Mouse (Mus musculus) neural tube, embryonic 11.5 days (tissue): Measurements from ENCODE around the gene Fut11. TPM values are rescaled to one million over a fixed set of nuclear protein-coding genes. Genes with fewer than 3 reads are reported as not detected.

ENCODE experiments used
- ATAC-seq: fragments of 200-750 bp; cut with Nextera tagmentation; 2 replicates; pipeline ENCODE4 v1.8.0; 2017; ENCODE audit warnings: moderate number of reproducible peaks, mild to moderate bottlenecking, moderate TSS enrichment, moderate library complexity; ENCODE audit not compliant: insufficient read depth, low FRiP score, low TSS enrichment
- DNase-seq: peaks from one replicate; pipeline ENCODE4 v3.0.0-alpha.2; 2015; ENCODE audit warnings: low spot score
- H3K27ac ChIP-seq: fragments of 300-500 bp; sonication (generic); 2 replicates; pipeline ENCODE4 v1.5.1; 2014; ENCODE audit warnings: low read depth, mild to moderate bottlenecking, low read length
- H3K27me3 ChIP-seq: fragments of 300-500 bp; sonication (generic); 2 replicates; pipeline ENCODE4 v1.6.1; 2014; ENCODE audit warnings: mild to moderate bottlenecking, low read length, mixed read lengths; ENCODE audit not compliant: control insufficient read depth, insufficient read depth
- H3K36me3 ChIP-seq: fragments of 300-500 bp; sonication (generic); 2 replicates; pipeline ENCODE4 v1.6.1; 2014; ENCODE audit warnings: mild to moderate bottlenecking, low read length, moderate library complexity, mixed read lengths; ENCODE audit not compliant: control insufficient read depth, insufficient read depth
- H3K4me1 ChIP-seq: fragments of 300-500 bp; sonication (generic); 2 replicates; pipeline ENCODE4 v1.6.1; 2014; ENCODE audit warnings: low read length, mixed read lengths; ENCODE audit not compliant: control insufficient read depth, insufficient read depth
- H3K4me2 ChIP-seq: fragments of 300-500 bp; sonication (generic); 2 replicates; pipeline ENCODE4 v1.6.1; 2014; ENCODE audit warnings: low read depth, mild to moderate bottlenecking, moderate library complexity
- H3K4me3 ChIP-seq: fragments of 300-500 bp; sonication (generic); 2 replicates; pipeline ENCODE4 v1.5.1; 2014; ENCODE audit warnings: low read depth, low read length
- H3K9ac ChIP-seq: fragments of 300-500 bp; sonication (generic); 2 replicates; pipeline ENCODE4 v1.6.1; 2014; ENCODE audit warnings: mild to moderate bottlenecking, low read length
- H3K9me3 ChIP-seq: fragments of 300-500 bp; sonication (generic); 2 replicates; pipeline ENCODE4 v1.6.1; 2016; ENCODE audit warnings: low read length; ENCODE audit not compliant: control insufficient read depth
- WGBS: fragments of 180-500 bp; shearing (Covaris S2); extraction: QIAGEN DNeasy Blood & Tissue Kit; methylation state at CpG from one replicate; pipeline ENCODE4 v1.1.7; 2014; 5-methylcytosine and 5-hydroxymethylcytosine counted together
- polyA plus RNA-seq: library from polyadenylated mRNA; unstranded; fragments of >200 nt; fragmentation: Nextera tagmentation; extraction: Ambion mirVana; gene quantifications from 2 replicates; pipeline ENCODE4 v1.2.1, GENCODE M21; 2014

The Fut11 gene
- polyA plus RNA-seq, 1 experiment from 2014 or later: 22.6 TPM

DNA sequence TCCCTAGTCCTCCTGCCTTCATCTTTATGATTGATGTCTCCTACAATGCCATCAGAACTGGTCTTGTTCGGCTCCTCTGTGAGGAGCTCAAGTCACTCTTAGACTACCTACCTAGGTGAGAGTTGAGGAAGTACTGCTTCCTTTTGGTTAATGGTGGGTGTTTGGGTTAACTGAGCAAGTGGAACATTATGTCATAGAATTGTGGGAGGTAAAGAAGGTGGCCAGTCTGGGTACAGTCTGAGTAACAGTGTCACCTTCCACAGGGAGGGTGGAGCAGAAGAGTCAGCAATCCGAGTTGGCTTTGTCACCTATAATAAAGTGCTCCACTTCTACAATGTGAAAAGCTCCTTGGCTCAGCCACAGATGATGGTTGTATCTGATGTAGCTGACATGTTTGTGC is 5.8 kb upstream of the Fut11 start:
- Histone ChIP-seq H3K9me3 (no peaks in the 10 kb centered on the region), H3K9ac (no peak overlapping the region), H3K27ac (no peak overlapping the region), H3K4me2 (no peak overlapping the region), H3K36me3 (peaks cover 41% of the 10 kb centered on the region), H3K4me1 (no peaks in the 10 kb centered on the region), H3K27me3 (no peaks in the 10 kb centered on the region), H3K4me3 (no peak overlapping the region)
- ATAC-seq (no peak), DNase-seq (no peak)
- WGBS: 91% methylated on average over 2 of the region's 2 CpGs

GRCm38 (mm10) chr14:20691772-20692171 is 3.0 kb upstream of the Fut11 start:
- Histone ChIP-seq H3K27ac (no peak overlapping the region), H3K9ac (no peak overlapping the region), H3K9me3 (no peaks in the 10 kb centered on the region), H3K36me3 (peaks cover 32% of the 10 kb centered on the region), H3K4me2 (no peak overlapping the region), H3K4me1 (peaks cover 12% of the 10 kb centered on the region), H3K27me3 (no peaks in the 10 kb centered on the region), H3K4me3 (no peak overlapping the region)
- 92% methylated on average over 6 of the region's 6 CpGs for WGBS
- DNase-seq (no peak), ATAC-seq (no peak)

- no peak overlapping the region for H3K27ac ChIP-seq
- DNase-seq (no peak), ATAC-seq (no peak)
- no peaks in the 10 kb centered on the region for H3K27me3 ChIP-seq
- WGBS: 95% methylated on average over 10 of the region's 10 CpGs
- H3K9me3 ChIP-seq: no peaks in the 10 kb centered on the region
- H3K4me2 ChIP-seq: no peak overlapping the region
- peaks cover 16% of the 10 kb centered on the region for H3K4me1 ChIP-seq
- no peak overlapping the region for H3K9ac ChIP-seq
- H3K36me3 ChIP-seq: peaks cover 23% of the 10 kb centered on the region
- H3K4me3 ChIP-seq: no peak overlapping the region
Observed at GRCm38 (mm10) chr14:20693589-20694101, 1.1 kb upstream of the Fut11 start.

GRCm38 (mm10) chr14:20694185-20694883 is 434 bp upstream of the Fut11 start:
- H3K9me3 ChIP-seq: no peaks in the 10 kb centered on the region
- peak overlapping the region; percentile 76 for H3K4me2 ChIP-seq
- peak overlapping the region; percentile 65 for H3K4me3 ChIP-seq
- DNase-seq: peak; percentile 23
- peak overlapping the region; percentile 89 for H3K27ac ChIP-seq
- H3K9ac ChIP-seq: peak overlapping the region; percentile 69
- ATAC-seq: peak; percentile 23; the same call in 1 of the 2 replicates
- WGBS: 53% methylated on average over 13 of the region's 13 CpGs
- peaks cover 16% of the 10 kb centered on the region for H3K36me3 ChIP-seq
- H3K4me1 ChIP-seq: peaks cover 16% of the 10 kb centered on the region
- H3K27me3 ChIP-seq: no peaks in the 10 kb centered on the region

GRCm38 (mm10) chr14:20695761-20696520 is 1.2 kb downstream of the Fut11 start:
- no peak for DNase-seq
- Histone ChIP-seq H3K36me3 (peaks cover 12% of the 10 kb centered on the region), H3K27me3 (no peaks in the 10 kb centered on the region), H3K4me3 (peak overlapping the region; percentile 65), H3K27ac (no peak overlapping the region), H3K4me2 (peak overlapping the region; percentile 76), H3K9me3 (no peaks in the 10 kb centered on the region), H3K4me1 (peaks cover 16% of the 10 kb centered on the region), H3K9ac (peak overlapping the region; percentile 69)
- 13% methylated on average over 27 of the region's 27 CpGs for WGBS
- peak; percentile 51; the same call in 1 of the 2 replicates for ATAC-seq

DNA sequence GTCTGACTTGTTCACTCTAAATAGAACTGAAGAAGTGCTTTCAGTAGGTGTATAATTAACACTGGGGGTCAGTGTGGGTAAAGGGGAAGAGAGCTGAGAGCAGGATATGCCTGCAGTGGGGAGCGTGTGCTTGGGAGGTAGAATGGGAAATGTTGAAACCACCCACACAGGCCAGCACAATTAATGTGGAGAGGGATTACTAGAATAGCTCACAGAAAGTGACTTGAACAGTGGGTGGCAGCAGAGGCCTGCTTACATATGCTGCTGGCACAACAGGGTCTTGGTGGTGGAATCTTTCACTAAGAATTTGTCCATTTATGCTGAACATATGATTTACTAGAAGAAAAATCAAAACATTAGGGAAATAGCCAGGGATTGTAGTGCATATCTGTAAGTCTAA is 2.2 kb downstream of the Fut11 start:
- peak overlapping the region; percentile 76 for H3K4me2 ChIP-seq
- ATAC-seq (no peak), DNase-seq (peak; percentile 30)
- H3K9me3 ChIP-seq: no peaks in the 10 kb centered on the region
- H3K27ac ChIP-seq: no peak overlapping the region
- peak overlapping the region; percentile 65; the same call in 1 of the 2 replicates for H3K4me3 ChIP-seq
- WGBS: 36% methylated on average over 1 of the region's 1 CpGs
- no peak overlapping the region for H3K9ac ChIP-seq
- no peaks in the 10 kb centered on the region for H3K27me3 ChIP-seq
- H3K4me1 ChIP-seq: peaks cover 16% of the 10 kb centered on the region
- H3K36me3 ChIP-seq: peaks cover 4% of the 10 kb centered on the region; the same call in 1 of the 2 replicates

DNA sequence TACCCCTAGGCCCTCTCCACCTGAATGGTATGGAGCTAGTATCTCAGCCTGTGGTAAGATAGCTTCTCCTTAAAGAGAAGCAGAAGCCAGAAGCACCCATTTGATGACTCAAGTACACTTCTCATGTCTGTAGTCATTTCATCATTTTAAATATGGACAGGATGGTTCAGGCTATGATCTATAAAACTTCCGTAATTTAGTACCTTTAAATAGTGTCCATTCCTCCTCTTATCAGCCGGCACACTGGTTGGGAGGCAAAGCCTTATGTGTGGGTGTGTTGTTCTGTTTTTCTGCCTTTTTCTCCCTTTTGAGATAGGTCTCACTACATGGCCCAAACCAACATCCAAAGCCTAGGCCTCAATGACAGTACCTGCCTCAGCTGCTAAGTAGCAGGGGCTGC is 3.7 kb downstream of the Fut11 start:
- Histone ChIP-seq H3K4me1 (peaks cover 16% of the 10 kb centered on the region), H3K27me3 (no peaks in the 10 kb centered on the region), H3K36me3 (no peaks in the 10 kb centered on the region), H3K4me3 (no peak overlapping the region), H3K9me3 (no peaks in the 10 kb centered on the region), H3K4me2 (no peak overlapping the region), H3K27ac (no peak overlapping the region), H3K9ac (no peak overlapping the region)
- ATAC-seq (no peak), DNase-seq (no peak)
- 93% methylated on average over 2 of the region's 2 CpGs for WGBS

DNA sequence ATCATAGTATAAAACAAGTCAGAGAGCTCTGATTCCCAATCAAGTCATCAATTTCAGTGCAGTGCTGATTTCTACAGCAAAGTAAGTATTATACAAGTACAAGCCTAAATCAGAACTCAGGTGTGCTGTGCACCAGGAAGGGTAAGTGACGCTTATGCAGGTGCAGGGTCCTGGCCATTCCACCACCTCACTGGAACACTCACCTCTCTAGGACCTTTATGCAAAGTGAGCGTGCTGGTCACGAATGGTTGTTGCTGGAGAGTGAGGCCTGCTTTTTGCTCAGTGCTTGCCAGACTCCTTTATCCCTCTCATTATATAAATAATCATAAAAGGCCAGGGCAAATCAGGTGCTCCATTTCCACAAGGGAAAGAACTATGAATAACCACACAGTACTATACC is 5.6 kb downstream of the Fut11 start:
- Histone ChIP-seq H3K36me3 (no peaks in the 10 kb centered on the region), H3K4me1 (peaks cover 12% of the 10 kb centered on the region), H3K4me3 (no peak overlapping the region), H3K4me2 (no peak overlapping the region), H3K9me3 (no peaks in the 10 kb centered on the region), H3K27ac (no peak overlapping the region), H3K27me3 (no peaks in the 10 kb centered on the region), H3K9ac (no peak overlapping the region)
- no peak for ATAC-seq
- WGBS: 85% methylated on average over 3 of the region's 3 CpGs
- no peak for DNase-seq
